Mouse (Mus musculus): ENCODE data around the gene Kat6b.
"Not testable (repeated sequence)": the region's sequence is repeated elsewhere in the genome, so short reads cannot be mapped to it uniquely, and the experiment has no call there.

Kat6b gene

GRCm38 (mm10) chr14:21484693-21485092, 3.5 kb downstream of the Kat6b start:
- DNase-seq (ENCODE audit: low spot score): no peak

GRCm38 (mm10) chr14:21485961-21486520, 4.8 kb downstream of the Kat6b start:
- DNase-seq (ENCODE audit: low spot score): no peak

- not testable (repeated sequence) for DNase-seq (ENCODE audit: low spot score)
Measured at GRCm38 (mm10) chr14:21487135-21487534, 5.9 kb downstream of the Kat6b start.

- not testable (repeated sequence) for DNase-seq (ENCODE audit: low spot score)
Measured at GRCm38 (mm10) chr14:21488426-21489115, 7.3 kb downstream of the Kat6b start.

- peak; percentile 51 for DNase-seq (ENCODE audit: low spot score)
Measured at GRCm38 (mm10) chr14:21489116-21489485, 7.9 kb downstream of the Kat6b start.

- no peak for DNase-seq (ENCODE audit: low spot score)
Measured at GRCm38 (mm10) chr14:21490141-21490540, 8.9 kb downstream of the Kat6b start.

- DNase-seq (ENCODE audit: low spot score): no peak
Measured at GRCm38 (mm10) chr14:21498361-21498996, 17.2 kb downstream of the Kat6b start.

GRCm38 (mm10) chr14:21499011-21499581, 17.9 kb downstream of the Kat6b start:
- DNase-seq (ENCODE audit: low spot score): peak; percentile 76

- DNase-seq (ENCODE audit: low spot score): peak; percentile 84
Measured at GRCm38 (mm10) chr14:21499631-21500153, 18.5 kb downstream of the Kat6b start.

GRCm38 (mm10) chr14:21500154-21501047, 19.2 kb downstream of the Kat6b start:
- DNase-seq (ENCODE audit: low spot score): peak; percentile 98

- DNase-seq (ENCODE audit: low spot score): peak; percentile 95
Measured at GRCm38 (mm10) chr14:21501048-21501657, 19.9 kb downstream of the Kat6b start.

GRCm38 (mm10) chr14:21505036-21505435, 23.8 kb downstream of the Kat6b start:
- no peak for DNase-seq (ENCODE audit: low spot score)

- DNase-seq (ENCODE audit: low spot score): no peak
Measured at GRCm38 (mm10) chr14:21507046-21507445, 25.8 kb downstream of the Kat6b start.

- no peak for DNase-seq (ENCODE audit: low spot score)
Measured at GRCm38 (mm10) chr14:21509111-21509905, 28.1 kb downstream of the Kat6b start.

- no peak for DNase-seq (ENCODE audit: low spot score)
Measured at GRCm38 (mm10) chr14:21511438-21511837, 30.2 kb downstream of the Kat6b start.

- no peak for DNase-seq (ENCODE audit: low spot score)
Measured at GRCm38 (mm10) chr14:21515505-21515904, 34.3 kb downstream of the Kat6b start.

GRCm38 (mm10) chr14:21519307-21519706, 38.1 kb downstream of the Kat6b start:
- DNase-seq (ENCODE audit: low spot score): no peak

- no peak for DNase-seq (ENCODE audit: low spot score)
Measured at GRCm38 (mm10) chr14:21520496-21520895, 39.3 kb downstream of the Kat6b start.

- not testable (repeated sequence) for DNase-seq (ENCODE audit: low spot score)
Measured at GRCm38 (mm10) chr14:21521496-21521895, 40.3 kb downstream of the Kat6b start.

- no peak for DNase-seq (ENCODE audit: low spot score)
Measured at GRCm38 (mm10) chr14:21522312-21522978, 41.2 kb downstream of the Kat6b start.
